Mouse (Mus musculus) MEL (cell line): ENCODE measurements around the gene Defb33.

ENCODE experiments used
- GATA1 ChIP-seq: IDR thresholded peaks from 2 replicates; pipeline ENCODE4 v1.6.1; 2011; ENCODE audit warnings: low read depth, low read length, improper control_type of control experiment
- HCFC1 ChIP-seq: IDR thresholded peaks from 2 replicates; pipeline ENCODE4 v1.6.1; 2012; ENCODE audit warnings: low read depth, mild to moderate bottlenecking, inconsistent platforms, low read length, improper control_type of control experiment, moderate library complexity

- TF ChIP-seq HCFC1 (no peak), GATA1 (no peak)
These were observed 29.5 kb downstream of the Defb33 start, which contains the start of gene Gm6040 for GRCm38 (mm10) chr8:20921971-20922370.
